Comparison of ENCODE assay signal across 23 mouse cellular contexts in the genomic region with DNA sequence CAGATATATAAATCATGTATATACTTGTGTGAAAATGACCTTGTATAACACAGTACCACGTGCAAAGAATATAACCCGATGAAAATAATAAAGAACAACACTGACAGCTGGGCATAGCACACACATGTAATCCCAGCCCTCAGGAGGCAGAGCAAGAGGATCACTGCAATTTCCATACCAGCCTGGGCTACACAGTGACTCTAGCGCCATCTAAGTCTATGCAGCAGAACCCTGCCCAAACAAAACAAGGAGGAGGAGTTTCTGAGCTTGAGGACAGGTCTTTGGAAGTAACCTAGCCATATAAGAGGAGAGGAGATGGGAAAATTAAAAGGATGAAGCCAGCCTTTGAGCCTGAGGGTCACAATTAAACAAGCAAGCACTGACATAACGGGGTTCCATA. TPM values are rescaled to one million over a fixed set of nuclear protein-coding genes. Genes with fewer than 3 reads are reported as not detected.
DNase-seq lines count a peak whose midpoint lies in the region; ATAC-seq and TF ChIP-seq lines count a peak whose summit lies in the region.
"Had no signal": no experiment of that assay in that cellular context is flagged by ENCODE, and none has a peak within 500 bp of the region (broad histone marks: within the 10 kb centered on the region; RNA-seq: fewer than 3 reads in every experiment).

No protein-coding gene starts in this region.

- 0 out of 2 replicates have a peak, but pooled peaks have one; percentile 44 for ATAC-seq in frontal cortex, adult (ENCODE audit: low TSS enrichment)
- ATAC-seq in midbrain, postnatal 0 days (ENCODE audit: low FRiP score) = no peak
- no peak for ATAC-seq in midbrain, embryonic 13.5 days
- ATAC-seq in stomach, postnatal 0 days (ENCODE audit: low FRiP score, low TSS enrichment) = no peak
- ATAC-seq in megakaryocyte-erythroid progenitor cell, adult 5-6 weeks (replicated peaks; ENCODE audit: low FRiP score, low TSS enrichment, poor library complexity, severe bottlenecking) = no peak
- ATAC-seq: forebrain, embryonic 16.5 days had no signal

- no peaks in the 10 kb centered on the region for H3K9me3 ChIP-seq in midbrain, postnatal 0 days (ENCODE audit: low read length)
- H3K9me3 ChIP-seq in midbrain, embryonic 13.5 days = no peaks in the 10 kb centered on the region
- H3K9me3 ChIP-seq in stomach, postnatal 0 days (ENCODE audit: control insufficient read depth, low read length) = no peaks in the 10 kb centered on the region
- H3K9me3 ChIP-seq: embryonic facial prominence, embryonic 10.5 days; forebrain, embryonic 10.5 days; heart, embryonic 15.5 days; hindbrain, embryonic 15.5 days; neural tube, embryonic 12.5 days; stomach, embryonic 15.5 days had no signal

- H3K4me3 ChIP-seq in layer of hippocampus, adult 2 months = no peak overlapping the region
- H3K4me3 ChIP-seq in midbrain, postnatal 0 days (ENCODE audit: low read depth, low read length) = no peak overlapping the region
- no peak overlapping the region for H3K4me3 ChIP-seq in midbrain, embryonic 13.5 days (replicated peaks)
- H3K4me3 ChIP-seq in stomach, postnatal 0 days (ENCODE audit: low read depth, low read length) = no peak overlapping the region
- H3K4me3 ChIP-seq: embryonic facial prominence, embryonic 10.5 days; forebrain, embryonic 10.5 days; heart, embryonic 15.5 days; hindbrain, embryonic 15.5 days; neural tube, embryonic 12.5 days; stomach, embryonic 15.5 days had no signal

- 63% methylated on average over 4 of the region's 4 CpGs for WGBS in midbrain, postnatal 0 days
- 63% methylated on average over 4 of the region's 4 CpGs for WGBS in midbrain, embryonic 13.5 days
- WGBS in stomach, postnatal 0 days = 53% methylated on average over 4 of the region's 4 CpGs

- no peak overlapping the region for H3K27ac ChIP-seq in layer of hippocampus, adult 2 months
- no peak overlapping the region for H3K27ac ChIP-seq in midbrain, postnatal 0 days (ENCODE audit: low read depth, low read length)
- no peak overlapping the region for H3K27ac ChIP-seq in midbrain, embryonic 13.5 days
- no peak overlapping the region for H3K27ac ChIP-seq in stomach, postnatal 0 days (replicated peaks)
- H3K27ac ChIP-seq: embryonic facial prominence, embryonic 10.5 days; forebrain, embryonic 10.5 days; heart, embryonic 15.5 days; hindbrain, embryonic 15.5 days; neural tube, embryonic 12.5 days; stomach, embryonic 15.5 days had no signal

- no peaks in the 10 kb centered on the region for H3K36me3 ChIP-seq in midbrain, postnatal 0 days (ENCODE audit: insufficient read depth, low read length)
- H3K36me3 ChIP-seq in midbrain, embryonic 13.5 days = no peaks in the 10 kb centered on the region
- no peaks in the 10 kb centered on the region for H3K36me3 ChIP-seq in stomach, postnatal 0 days (ENCODE audit: control insufficient read depth, insufficient read depth, low read length)
- H3K36me3 ChIP-seq: embryonic facial prominence, embryonic 10.5 days; forebrain, embryonic 10.5 days; heart, embryonic 15.5 days; hindbrain, embryonic 15.5 days; neural tube, embryonic 12.5 days; stomach, embryonic 15.5 days had no signal

- H3K4me1 ChIP-seq in midbrain, postnatal 0 days (ENCODE audit: insufficient read depth, low read length) = no peaks in the 10 kb centered on the region
- H3K4me1 ChIP-seq in midbrain, embryonic 13.5 days (replicated peaks) = no peaks in the 10 kb centered on the region
- H3K4me1 ChIP-seq in stomach, postnatal 0 days (replicated peaks; ENCODE audit: control insufficient read depth, insufficient read depth) = no peaks in the 10 kb centered on the region
- H3K4me1 ChIP-seq: embryonic facial prominence, embryonic 10.5 days; heart, embryonic 15.5 days; hindbrain, embryonic 15.5 days; neural tube, embryonic 12.5 days; stomach, embryonic 15.5 days had no signal

- TF ChIP-seq EP300 in stomach, postnatal 0 days (optimal IDR thresholded peaks at IDR 0.05) = no peak

- H3K27me3 ChIP-seq in midbrain, postnatal 0 days (ENCODE audit: insufficient read depth, low read length) = no peaks in the 10 kb centered on the region
- no peaks in the 10 kb centered on the region for H3K27me3 ChIP-seq in midbrain, embryonic 13.5 days
- no peaks in the 10 kb centered on the region for H3K27me3 ChIP-seq in stomach, postnatal 0 days (ENCODE audit: control insufficient read depth, insufficient read depth, low read length)
- H3K27me3 ChIP-seq: heart, embryonic 15.5 days; hindbrain, embryonic 15.5 days; neural tube, embryonic 12.5 days; stomach, embryonic 15.5 days had no signal

- TF ChIP-seq CTCF in layer of hippocampus, adult 2 months (conservative IDR thresholded peaks at IDR 0.05) = peak; percentile 36
- peak; percentile 13; the same call in 1 of the 2 replicates for TF ChIP-seq CTCF in midbrain, postnatal 0 days (IDR thresholded peaks at IDR 0.05)
- peak; percentile 24 for TF ChIP-seq CTCF in stomach, postnatal 0 days (IDR thresholded peaks at IDR 0.05; ENCODE audit: low read depth)

- H3K9ac ChIP-seq in midbrain, postnatal 0 days (replicated peaks; ENCODE audit: low read length, poor library complexity, severe bottlenecking) = no peak overlapping the region
- H3K9ac ChIP-seq in midbrain, embryonic 13.5 days (replicated peaks) = no peak overlapping the region
- H3K9ac ChIP-seq in stomach, postnatal 0 days (ENCODE audit: low read length) = no peak overlapping the region
- H3K9ac ChIP-seq: heart, embryonic 15.5 days; hindbrain, embryonic 15.5 days; neural tube, embryonic 12.5 days; stomach, embryonic 15.5 days had no signal

- DNase-seq in frontal cortex, postnatal 25 days (ENCODE audit: low spot score in 2 of 2) = no peak
- DNase-seq in layer of hippocampus, adult 2 months (ENCODE audit: low spot score in 2 of 2) = no peak
- DNase-seq in layer of hippocampus, postnatal 25 days (ENCODE audit: extremely low spot score in 1 of 2, low spot score in 1 of 2) = no peak
- no peak for DNase-seq in midbrain, postnatal 0 days (ENCODE audit: low spot score)
- no peak for DNase-seq in stomach, postnatal 0 days (ENCODE audit: low spot score)
- DNase-seq: adrenal gland, postnatal 25 days; cerebellum, adult 9-10 months; heart, postnatal 4 days; midbrain, embryonic 14.5 days; retina, postnatal 1 day; thymus, adult 18-20 months; thymus, postnatal 36 days had no signal

- H3K4me2 ChIP-seq in midbrain, postnatal 0 days (ENCODE audit: low read depth, low read length, poor library complexity, severe bottlenecking) = no peak overlapping the region
- no peak overlapping the region for H3K4me2 ChIP-seq in midbrain, embryonic 13.5 days (replicated peaks)
- no peak overlapping the region for H3K4me2 ChIP-seq in stomach, postnatal 0 days (replicated peaks; ENCODE audit: low read depth)
- H3K4me2 ChIP-seq: heart, embryonic 15.5 days; hindbrain, embryonic 15.5 days; liver, embryonic 11.5 days; neural tube, embryonic 12.5 days; stomach, embryonic 15.5 days had no signal

RNA-seq across cellular contexts. Expression of a gene that starts 24.5 kb away (rescaled TPM):
- 10 to 100 TPM; 13.7 to 19.4 TPM for total RNA-seq in layer of hippocampus, adult 2 months (2021)
- total RNA-seq in layer of hippocampus, postnatal 25 days (2021) = 10 to 100 TPM; 12.6 to 15.4 TPM
- 7.9 and 22.4 TPM in 2 replicates for total RNA-seq in midbrain, postnatal 0 days (2014; rRNA removed)
- 3.8 and 4.0 TPM in 2 replicates for polyA plus RNA-seq in midbrain, postnatal 0 days (2015; fragmentation: Nextera tagmentation; extraction: Ambion mirVana)
- polyA plus RNA-seq in midbrain, embryonic 13.5 days (2015; fragmentation: Nextera tagmentation; extraction: Ambion mirVana) = 11.6 and 12.2 TPM in 2 replicates
- 10.5 and 11.9 TPM in 2 replicates for polyA plus RNA-seq in stomach, postnatal 0 days (2015; fragmentation: Nextera tagmentation; extraction: Ambion mirVana)
- 40.1 and 42.9 TPM in 2 replicates for total RNA-seq in megakaryocyte-erythroid progenitor cell, adult 5-6 weeks (2014; fragmentation: Nextera tagmentation)
- total RNA-seq in megakaryocyte-erythroid progenitor cell, adult 5-6 weeks (2017) = 23.8 and 24.5 TPM in 2 replicates

RNA-seq across cellular contexts. Expression of a gene that starts 25.1 kb away (rescaled TPM):
- 10 to 100 TPM; 32.4 to 35.0 TPM for total RNA-seq in layer of hippocampus, adult 2 months (2021)
- 10 to 100 TPM; 27.2 to 28.6 TPM for total RNA-seq in layer of hippocampus, postnatal 25 days (2021)
- 19.7 and 20.1 TPM in 2 replicates for total RNA-seq in midbrain, postnatal 0 days (2014; rRNA removed)
- polyA plus RNA-seq in midbrain, postnatal 0 days (2015; fragmentation: Nextera tagmentation; extraction: Ambion mirVana) = 32.5 and 35.3 TPM in 2 replicates
- polyA plus RNA-seq in midbrain, embryonic 13.5 days (2015; fragmentation: Nextera tagmentation; extraction: Ambion mirVana) = 55.3 and 67.1 TPM in 2 replicates
- polyA plus RNA-seq in stomach, postnatal 0 days (2015; fragmentation: Nextera tagmentation; extraction: Ambion mirVana) = 29.4 and 31.9 TPM in 2 replicates
- 32.3 and 35.0 TPM in 2 replicates for total RNA-seq in megakaryocyte-erythroid progenitor cell, adult 5-6 weeks (2014; fragmentation: Nextera tagmentation)
- total RNA-seq in megakaryocyte-erythroid progenitor cell, adult 5-6 weeks (2017) = 47.2 and 79.6 TPM in 2 replicates

RNA-seq across cellular contexts. Expression of a gene that starts 33.8 kb away (rescaled TPM):
- total RNA-seq in layer of hippocampus, adult 2 months (2021) = 100 to 1,000 TPM; 147 to 158 TPM
- total RNA-seq in layer of hippocampus, postnatal 25 days (2021) = 100 to 1,000 TPM; 135 to 147 TPM
- total RNA-seq in midbrain, postnatal 0 days (2014; rRNA removed) = 61.7 and 76.5 TPM in 2 replicates
- 141 and 165 TPM in 2 replicates for polyA plus RNA-seq in midbrain, postnatal 0 days (2015; fragmentation: Nextera tagmentation; extraction: Ambion mirVana)
- polyA plus RNA-seq in midbrain, embryonic 13.5 days (2015; fragmentation: Nextera tagmentation; extraction: Ambion mirVana) = 111 and 116 TPM in 2 replicates
- 9.9 and 10.9 TPM in 2 replicates for polyA plus RNA-seq in stomach, postnatal 0 days (2015; fragmentation: Nextera tagmentation; extraction: Ambion mirVana)
- total RNA-seq in megakaryocyte-erythroid progenitor cell, adult 5-6 weeks (2014; fragmentation: Nextera tagmentation) = 1.1 and 2.3 TPM in 2 replicates
- 1.1 and 1.3 TPM in 2 replicates for total RNA-seq in megakaryocyte-erythroid progenitor cell, adult 5-6 weeks (2017)

Comparison
In these comparisons a context has a peak if more than half of its experiments do, and no peak if none do; other contexts are left out.
1. RNA of a gene that starts 33.8 kb away (total RNA-seq): 147 to 158 TPM in layer of hippocampus, adult 2 months, 135 to 147 TPM in layer of hippocampus, postnatal 25 days and 61.7 to 76.5 TPM in midbrain, postnatal 0 days; 1.1 to 2.3 TPM in megakaryocyte-erythroid progenitor cell, adult 5-6 weeks; every median in the first group is over 10 times any median in the second.
2. Peak in every context shown above with its lines, with median percentiles within 50 percentile points of each other: CTCF ChIP-seq.